Mouse (Mus musculus) testis, adult 2 months (tissue): ENCODE data around the gene Nrxn1.

Experiments used
- CTCF ChIP-seq: fragments of 200-500 bp; IDR thresholded peaks from 2 replicates; pipeline ENCODE4 v1.5.1; 2012; ENCODE audit warnings: low read depth, mild to moderate bottlenecking, inconsistent platforms, low read length, moderate library complexity; ENCODE audit not compliant: control insufficient read depth, insufficient read depth, insufficient replicate concordance
- POLR2A ChIP-seq: fragments of 200-500 bp; IDR thresholded peaks from 2 replicates; pipeline ENCODE4 v1.6.1; 2012; ENCODE audit warnings: low read depth, mild to moderate bottlenecking, inconsistent platforms, low read length, moderate library complexity; ENCODE audit not compliant: control insufficient read depth

DNA sequence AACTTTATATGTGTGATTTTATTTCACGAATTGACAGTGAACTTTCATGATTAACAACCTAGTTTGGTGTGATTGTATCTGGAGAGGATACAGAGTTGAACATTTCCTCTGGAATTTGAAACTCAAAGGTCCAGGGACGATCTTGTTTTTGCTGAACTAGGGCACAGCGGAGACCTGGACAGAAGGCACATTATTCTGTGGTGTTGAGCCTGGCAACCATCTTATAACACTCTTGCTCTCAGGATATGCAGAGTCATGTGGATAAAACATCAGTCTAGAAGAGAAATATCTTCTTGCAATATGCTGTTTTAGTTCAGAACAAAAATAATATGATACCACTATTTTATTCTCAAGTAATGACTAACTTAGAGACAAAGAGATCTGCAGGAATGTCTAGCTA lies 464.9 kb downstream of the Nrxn1 start:
- TF ChIP-seq CTCF = no peak
- no peak for TF ChIP-seq POLR2A
